Mouse (Mus musculus) liver, embryonic 14.5 days (tissue): ENCODE measurements at regions not wholly inside any gene's neighbourhood (a gene's known extent, or its start where the extent isn't known, plus 50 kb on each side); places are given as distances from the start of the nearest gene placed in this dataset.

Experiments used
- ATAC-seq: fragments of 200-750 bp; cut with Nextera tagmentation; 2 replicates; pipeline ENCODE4 v1.8.0; 2017; ENCODE audit warnings: moderate number of reproducible peaks, mild to moderate bottlenecking, moderate library complexity; ENCODE audit not compliant: insufficient read depth
- DNase-seq, 3 experiments: peaks; one replicate each; pipeline ENCODE4 v3.0.0-alpha.2; 2012 to 2013; ENCODE audit warnings: low read depth in 3 of 3, low spot score in 3 of 3
- H3K27ac ChIP-seq: fragments of 300-500 bp; sonication (generic); 2 replicates; pipeline ENCODE4 v1.5.1; 2014; ENCODE audit warnings: moderate library complexity, mild to moderate bottlenecking, control low read depth, inconsistent platforms
- H3K27me3 ChIP-seq: fragments of 300-500 bp; sonication (generic); 2 replicates; pipeline ENCODE4 v1.6.1; 2014; ENCODE audit warnings: mild to moderate bottlenecking, low read length, moderate library complexity; ENCODE audit not compliant: control insufficient read depth, insufficient read depth
- H3K36me3 ChIP-seq: fragments of 300-500 bp; sonication (generic); replicated peaks from 2 replicates; pipeline ENCODE4 v1.6.1; 2014; ENCODE audit warnings: low read depth; ENCODE audit not compliant: control insufficient read depth, insufficient read depth
- H3K4me1 ChIP-seq, 2 experiments: fragments of 200-500 bp in 1 of 2; fragments of 300-500 bp in 1 of 2; sonication (generic) in 1 of 2; replicated peaks; 2 replicates each; pipeline ENCODE4 v1.6.1; 2012 to 2014; ENCODE audit warnings: antibody characterized with exemption in 1 of 2, inconsistent platforms in 1 of 2, low read length in 1 of 2; ENCODE audit not compliant: control insufficient read depth in 2 of 2, insufficient read depth in 2 of 2
- H3K4me2 ChIP-seq: fragments of 300-500 bp; sonication (generic); 2 replicates; pipeline ENCODE4 v1.6.1; 2014; ENCODE audit warnings: low read depth, mild to moderate bottlenecking, control low read depth, moderate library complexity
- H3K4me3 ChIP-seq, 2 experiments: fragments of 200-500 bp in 1 of 2; fragments of 300-500 bp in 1 of 2; sonication (generic) in 1 of 2; 2 replicates each; pipeline ENCODE4 v1.5.1; 2012 to 2014; ENCODE audit warnings: low read depth in 2 of 2, low read length in 2 of 2, mild to moderate bottlenecking in 2 of 2, control low read depth in 1 of 2, inconsistent platforms in 1 of 2, moderate library complexity in 1 of 2; ENCODE audit not compliant: insufficient read depth in 1 of 2
- H3K9ac ChIP-seq: fragments of 300-500 bp; sonication (generic); replicated peaks from 2 replicates; pipeline ENCODE4 v1.6.1; 2014; ENCODE audit warnings: mild to moderate bottlenecking, control low read depth, moderate library complexity
- H3K9me3 ChIP-seq: fragments of 300-500 bp; sonication (generic); 2 replicates; pipeline ENCODE4 v1.6.1; 2016; ENCODE audit warnings: low read length, mixed read lengths; ENCODE audit not compliant: control insufficient read depth
- CTCF ChIP-seq: IDR thresholded peaks from 2 replicates; pipeline ENCODE4 v1.5.1; 2016; ENCODE audit warnings: antibody characterized with exemption, low read depth, control low read depth
- EP300 ChIP-seq: IDR thresholded peaks from 2 replicates; pipeline ENCODE4 v1.6.1; 2016; ENCODE audit warnings: antibody characterized with exemption, low read depth
- WGBS: fragments of 180-500 bp; shearing (Covaris S2); extraction: QIAGEN DNeasy Blood & Tissue Kit; methylation state at CpG from one replicate; pipeline ENCODE4 v1.1.7; 2014; ENCODE audit not compliant: insufficient replicate concordance; 5-methylcytosine and 5-hydroxymethylcytosine counted together

DNA sequence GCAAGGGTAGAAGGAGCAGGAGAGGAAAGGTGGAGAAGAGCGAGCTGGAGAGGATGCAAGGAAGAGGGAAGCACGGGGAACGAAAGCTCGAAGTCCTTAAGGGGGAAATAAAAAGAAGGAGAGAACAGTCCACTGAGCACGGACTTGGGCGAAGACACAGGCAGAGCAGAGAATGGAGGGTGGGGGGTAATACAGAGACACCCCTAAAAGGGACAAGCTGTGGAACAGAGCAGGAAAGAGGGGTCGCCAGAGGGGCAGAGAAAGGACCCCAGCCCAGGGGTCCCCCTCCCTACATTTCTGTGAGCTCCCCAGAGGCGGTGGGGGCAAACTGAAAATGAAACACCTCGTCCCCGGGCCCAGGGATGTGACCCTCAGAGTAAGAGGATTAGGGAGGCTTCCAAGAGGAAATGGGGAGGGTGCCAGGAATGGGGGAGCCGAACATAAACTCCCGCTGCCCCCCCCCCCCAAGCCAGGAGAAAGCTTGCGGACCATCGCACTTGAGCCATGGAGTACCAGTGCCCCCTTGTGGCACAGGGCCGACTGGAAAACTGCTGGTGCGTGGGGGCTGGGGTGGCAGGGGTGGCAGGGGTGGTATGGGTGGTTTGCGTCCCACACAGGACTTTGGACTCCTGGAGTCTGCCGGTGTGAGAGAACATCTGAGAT, 103.5 kb upstream of the Pja1 start:
- TF ChIP-seq CTCF (peak; percentile 72), EP300 (no peak)
- H3K9me3 ChIP-seq, result no peaks in the 10 kb centered on the region
- peak overlapping the region; percentile 6 to 9; a peak in 2 of 4 replicates for H3K4me3 ChIP-seq
- H3K9ac ChIP-seq, result no peak overlapping the region
- H3K4me2 ChIP-seq, result peak overlapping the region; percentile 40
- no peaks in the 10 kb centered on the region for H3K36me3 ChIP-seq
- H3K27ac ChIP-seq, result no peak overlapping the region
- 23% methylated on average over 18 of the region's 18 CpGs for WGBS
- no peak for DNase-seq
- ATAC-seq, result no peak
- H3K4me1 ChIP-seq, result no peaks in the 10 kb centered on the region
- H3K27me3 ChIP-seq, result no peaks in the 10 kb centered on the region

- 49% methylated on average over 5 of the region's 5 CpGs for WGBS
- Histone ChIP-seq H3K4me3 (no peak overlapping the region), H3K9me3 (no peaks in the 10 kb centered on the region), H3K27ac (no peak overlapping the region), H3K9ac (no peak overlapping the region), H3K27me3 (no peaks in the 10 kb centered on the region; the same call in none of the 2 replicates), H3K36me3 (no peaks in the 10 kb centered on the region), H3K4me2 (no peak overlapping the region), H3K4me1 (no peaks in the 10 kb centered on the region)
- no peak for DNase-seq
- ATAC-seq, result no peak
- TF ChIP-seq EP300 (no peak), CTCF (no peak)
These were observed 99.1 kb upstream of the Pja1 start for GRCm38 (mm10) chrX:99570161-99570560.

DNA sequence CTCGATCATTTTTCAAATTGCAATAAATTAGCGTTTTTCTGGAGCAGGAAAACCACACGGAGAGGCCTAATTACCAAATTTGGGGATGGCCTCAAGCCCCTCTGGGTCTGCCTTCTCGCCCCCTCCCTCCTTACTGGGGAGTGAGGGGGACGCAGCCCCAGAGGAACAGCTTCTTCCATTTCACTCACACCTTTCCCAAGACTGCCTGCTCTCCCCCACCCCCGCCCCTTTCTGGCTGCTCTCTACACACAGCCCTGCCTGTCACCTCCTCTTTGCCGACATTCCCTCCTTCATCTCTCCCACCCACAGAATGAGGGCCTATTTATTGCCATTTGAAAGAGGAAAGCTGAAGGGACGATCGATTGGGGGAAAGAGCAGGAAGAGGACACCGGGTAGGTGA, 97.2 kb upstream of the Pja1 start:
- Histone ChIP-seq H3K4me3 (no peak overlapping the region), H3K36me3 (no peaks in the 10 kb centered on the region), H3K27ac (no peak overlapping the region), H3K9me3 (no peaks in the 10 kb centered on the region), H3K27me3 (no peaks in the 10 kb centered on the region; the same call in none of the 2 replicates), H3K4me2 (no peak overlapping the region), H3K4me1 (no peaks in the 10 kb centered on the region), H3K9ac (no peak overlapping the region)
- no peak for DNase-seq
- no peak for ATAC-seq
- WGBS, result 17% methylated on average over 10 of the region's 10 CpGs
- TF ChIP-seq CTCF, result no peak
- no peak for TF ChIP-seq EP300

GRCm38 (mm10) chrX:99567367-99568164, 96.5 kb upstream of the Pja1 start:
- Histone ChIP-seq H3K9ac (no peak overlapping the region), H3K4me3 (no peak overlapping the region)

GRCm38 (mm10) chrX:99561995-99562394, 90.9 kb upstream of the Pja1 start:
- no peak overlapping the region for H3K4me2 ChIP-seq
- no peaks in the 10 kb centered on the region for H3K4me1 ChIP-seq
- no peak overlapping the region for H3K4me3 ChIP-seq
- no peaks in the 10 kb centered on the region for H3K9me3 ChIP-seq
- H3K36me3 ChIP-seq, result no peaks in the 10 kb centered on the region
- ATAC-seq (no peak), DNase-seq (no peak)
- no peak overlapping the region for H3K27ac ChIP-seq
- no peaks in the 10 kb centered on the region; the same call in 1 of the 2 replicates for H3K27me3 ChIP-seq
- 63% methylated on average over 8 of the region's 8 CpGs for WGBS
- TF ChIP-seq CTCF (no peak), EP300 (no peak)
- H3K9ac ChIP-seq, result no peak overlapping the region

More at GRCm38 (mm10) chrX:99567367-99568164, 96.5 kb upstream of the Pja1 start:
- no peak overlapping the region for H3K4me2 ChIP-seq
- H3K36me3 ChIP-seq, result no peaks in the 10 kb centered on the region
- TF ChIP-seq EP300 (no peak), CTCF (no peak)
- 27% methylated on average over 27 of the region's 28 CpGs for WGBS
- no peaks in the 10 kb centered on the region for H3K9me3 ChIP-seq
- H3K27me3 ChIP-seq, result no peaks in the 10 kb centered on the region; the same call in none of the 2 replicates
- no peaks in the 10 kb centered on the region for H3K4me1 ChIP-seq
- ATAC-seq, result no peak
- no peak for DNase-seq
- no peak overlapping the region for H3K27ac ChIP-seq
